Mouse (Mus musculus): ENCODE measurements at regions not wholly inside any gene's neighbourhood (a gene's known extent, or its start where the extent isn't known, plus 50 kb on each side); places are given as distances from the start of the nearest gene placed in this dataset.

DNA sequence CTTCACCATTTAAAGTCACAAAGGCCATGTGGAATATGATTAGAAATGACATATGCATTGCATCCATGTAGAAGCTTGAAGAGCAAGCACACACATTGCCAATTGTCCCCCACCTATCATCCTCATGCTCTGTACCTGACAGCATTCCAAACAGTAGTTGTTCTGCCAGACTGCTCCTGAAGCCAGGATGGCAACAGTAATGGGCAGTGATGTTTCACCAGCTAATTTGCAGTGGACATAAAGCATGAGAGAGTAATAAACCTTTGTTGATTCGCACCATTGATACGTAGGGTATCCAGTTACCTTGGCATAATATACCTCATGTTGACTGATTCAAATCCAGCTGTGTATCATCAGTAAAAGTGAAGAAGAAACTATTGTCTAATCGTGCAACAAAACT is 606.5 kb upstream of the Celf2 start:
- in situ Hi-C loops (cut with MboI, MseI), result no loop called here

DNA sequence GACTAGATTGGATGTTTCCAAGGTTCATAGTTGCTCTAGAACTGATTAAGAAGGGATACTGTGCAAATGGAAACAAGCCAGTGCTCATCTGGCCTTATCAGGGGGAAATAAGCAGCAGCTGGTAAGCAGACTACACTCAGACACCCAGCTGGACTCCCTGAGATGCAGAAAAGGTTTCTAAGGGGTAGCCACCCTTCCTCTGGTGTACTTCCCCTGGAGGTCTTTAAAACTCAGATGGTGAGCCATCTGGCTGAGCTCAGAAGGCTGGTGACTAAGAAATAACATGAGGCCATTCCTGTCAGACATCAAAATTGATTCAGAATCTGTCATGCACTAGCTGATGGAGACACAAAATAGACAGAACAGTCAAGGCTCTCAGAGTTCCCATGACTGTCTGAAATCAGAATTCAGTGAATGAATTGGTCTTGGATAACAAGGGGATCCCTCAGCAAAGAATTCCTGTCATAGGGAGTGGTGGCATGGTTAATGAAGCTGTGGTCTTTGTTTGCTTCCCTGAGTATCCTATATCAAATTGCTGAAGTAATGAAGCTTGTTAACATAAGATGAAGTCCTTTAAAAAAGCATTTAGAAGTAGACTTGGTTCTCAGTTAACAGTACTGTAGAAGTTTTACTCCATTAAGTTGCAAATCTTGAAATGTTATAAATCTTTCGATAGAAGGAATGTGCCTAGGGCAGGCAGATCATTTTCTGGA is 603.2 kb upstream of the Celf2 start:
- in situ Hi-C loops (cut with MboI, MseI), result no loop called here

DNA sequence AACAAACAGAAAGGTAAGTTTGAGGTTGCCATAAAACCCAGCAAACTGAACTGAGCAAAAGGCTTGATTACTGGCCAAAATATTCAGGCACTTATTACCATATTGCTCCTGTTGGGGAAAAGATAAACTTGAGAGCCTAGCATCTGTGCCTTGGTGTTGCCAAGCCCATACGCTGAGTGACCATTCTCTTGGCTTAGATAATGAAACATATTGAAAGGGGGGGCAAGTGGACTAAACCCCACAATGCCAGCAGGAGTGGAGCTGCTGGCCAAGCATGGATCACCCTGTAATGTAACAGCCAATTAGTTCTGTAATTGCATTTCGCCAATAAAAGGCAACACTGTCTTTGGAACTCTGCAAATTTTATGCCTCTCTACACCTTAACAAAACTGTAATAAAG is 584.8 kb upstream of the Celf2 start:
- in situ Hi-C loops (cut with MboI, MseI), result no loop called here

DNA sequence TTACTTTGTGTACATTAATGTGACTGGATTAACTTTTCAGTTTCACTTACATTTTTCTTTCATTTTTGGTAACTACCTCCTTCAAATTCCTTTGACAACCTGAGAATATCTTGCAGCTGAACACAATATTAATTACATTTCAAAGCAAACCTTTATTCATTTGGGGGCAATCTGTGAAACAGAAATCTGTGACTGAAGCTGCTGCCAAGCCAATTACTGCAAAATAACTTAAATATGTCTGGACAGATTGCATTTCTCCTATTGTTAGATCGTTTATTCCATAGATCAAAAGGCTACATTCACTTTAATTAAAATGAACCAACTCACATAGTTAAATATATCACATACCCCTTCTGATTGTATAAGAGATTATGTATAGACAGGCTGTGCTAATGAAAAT is 558.5 kb upstream of the Celf2 start:
- in situ Hi-C loops (cut with MboI, MseI), result no loop called here

DNA sequence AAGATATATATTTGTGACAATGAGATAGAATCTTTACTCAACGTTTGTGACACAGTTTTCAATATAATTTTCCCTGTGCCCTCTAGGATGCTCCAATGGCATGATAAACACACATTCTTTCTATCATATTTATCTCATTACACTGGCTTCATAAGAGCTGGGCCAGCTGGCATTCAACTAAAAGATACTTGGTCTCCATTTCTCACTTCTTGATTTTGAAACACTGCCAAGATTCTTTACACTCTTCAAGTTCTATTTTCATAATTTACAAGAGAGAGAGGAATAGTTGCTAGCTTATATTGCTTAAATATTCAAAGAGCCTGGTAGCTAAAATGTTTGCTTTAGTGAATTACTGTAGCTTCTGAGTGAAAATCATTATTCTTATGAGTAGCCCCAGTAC is 552.3 kb upstream of the Celf2 start:
- in situ Hi-C loops (cut with MboI, MseI), result no loop called here

DNA sequence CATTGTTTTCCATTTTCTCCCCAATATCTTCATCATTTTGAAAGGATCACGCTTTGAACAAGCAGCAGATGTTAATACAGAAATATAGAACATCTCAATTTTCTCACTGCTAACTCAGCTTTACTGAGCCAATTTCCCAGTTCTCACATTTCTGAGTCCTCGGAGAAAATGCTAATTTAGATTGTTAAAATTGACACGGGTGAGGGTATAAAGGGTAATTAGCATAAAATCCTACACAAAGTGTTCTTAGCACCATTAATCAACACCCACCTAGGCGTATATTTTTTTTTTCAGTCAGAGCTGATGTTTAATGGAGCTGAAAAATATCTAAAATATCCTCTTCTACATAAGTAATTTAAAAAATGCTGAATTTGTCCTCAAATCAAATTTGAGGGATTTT is 519.8 kb upstream of the Celf2 start:
- in situ Hi-C loops (cut with MboI, MseI), result loop anchor here in 1 of 2 experiments (25.0 kb wide), 1 partner anchor 1683 kb away; no protein-coding TSS in a partner anchor

DNA sequence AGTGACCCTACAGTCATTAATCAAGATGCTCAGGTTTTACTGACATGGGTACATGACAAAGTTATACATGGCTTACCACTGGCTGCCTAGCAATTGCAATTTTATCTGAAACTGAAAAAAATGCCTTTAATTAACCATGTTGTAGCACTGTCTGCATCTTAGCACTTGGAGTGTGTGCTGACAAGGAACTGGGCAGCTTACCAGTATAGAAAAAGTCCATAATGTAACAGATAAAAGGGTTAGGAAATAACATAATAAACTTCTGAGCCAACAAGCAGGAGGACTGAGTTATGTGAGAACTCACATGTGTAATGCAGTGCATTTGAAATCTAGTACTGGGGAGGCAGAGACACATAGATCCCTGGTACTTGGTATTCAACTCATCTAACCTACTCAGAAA is 518.2 kb upstream of the Celf2 start:
- in situ Hi-C loops (cut with MboI, MseI), result loop anchor here in 1 of 2 experiments (25.0 kb wide), 1 partner anchor 1685 kb away; no protein-coding TSS in a partner anchor

DNA sequence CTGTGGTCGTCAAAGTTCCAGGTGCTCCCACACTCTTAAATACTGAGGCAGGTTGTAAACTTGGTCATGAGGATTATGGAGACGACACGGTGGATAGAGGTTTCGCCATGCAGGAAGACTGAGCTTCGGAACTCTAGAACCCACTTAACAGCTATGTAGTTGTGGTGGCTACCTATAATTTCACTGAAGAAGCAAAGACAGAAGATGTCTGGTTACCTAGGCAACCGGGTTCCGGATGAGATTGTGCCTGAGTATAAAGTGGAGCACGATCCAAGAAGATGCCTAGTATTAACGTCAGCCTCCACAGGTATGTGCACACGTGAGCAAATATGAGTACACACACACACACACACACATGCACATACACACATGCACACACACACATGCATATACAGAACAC is 517.3 kb upstream of the Celf2 start:
- in situ Hi-C loops (cut with MboI, MseI), result loop anchor here in 1 of 2 experiments (25.0 kb wide), 1 partner anchor 1686 kb away; no protein-coding TSS in a partner anchor

DNA sequence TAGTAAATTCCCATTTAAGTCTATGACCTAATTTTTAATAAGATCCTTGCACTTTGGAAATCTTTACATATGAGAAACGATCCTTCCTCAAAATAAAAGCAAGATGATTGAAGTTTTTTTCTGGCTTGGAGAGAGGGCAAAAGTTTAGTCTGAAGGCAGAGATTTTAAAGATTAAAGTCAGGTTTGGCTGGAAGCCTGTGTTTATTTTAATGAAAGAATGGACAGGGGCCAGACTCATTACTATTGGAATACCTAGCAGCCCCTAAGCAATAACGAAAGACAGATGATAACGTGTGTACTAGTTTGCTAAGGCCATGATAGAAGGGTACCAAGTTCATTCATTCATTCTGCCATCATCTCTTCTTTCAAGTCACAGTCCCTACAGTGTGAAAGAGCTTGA is 513.3 kb upstream of the Celf2 start:
- in situ Hi-C loops (cut with MboI, MseI), result no loop called here

DNA sequence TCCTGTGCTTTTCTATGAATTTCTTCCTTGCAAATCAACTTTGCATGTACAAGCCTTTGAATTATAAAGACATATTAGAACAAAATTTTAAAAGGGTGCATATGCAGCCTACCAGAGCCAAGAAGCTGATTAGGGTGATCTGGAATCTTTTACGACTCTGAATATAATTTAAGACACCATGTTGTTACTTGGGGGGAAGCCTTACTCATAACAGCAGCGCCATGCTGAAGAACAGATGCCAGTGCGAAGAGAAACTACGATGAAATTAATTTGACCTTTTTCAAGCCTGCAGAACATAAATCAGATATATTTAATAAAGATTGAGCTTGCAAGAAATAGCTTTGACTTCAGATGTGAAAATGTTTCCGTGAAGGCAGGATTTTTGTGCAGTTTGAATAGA is 512.7 kb upstream of the Celf2 start:
- in situ Hi-C loops (cut with MboI, MseI), result no loop called here

DNA sequence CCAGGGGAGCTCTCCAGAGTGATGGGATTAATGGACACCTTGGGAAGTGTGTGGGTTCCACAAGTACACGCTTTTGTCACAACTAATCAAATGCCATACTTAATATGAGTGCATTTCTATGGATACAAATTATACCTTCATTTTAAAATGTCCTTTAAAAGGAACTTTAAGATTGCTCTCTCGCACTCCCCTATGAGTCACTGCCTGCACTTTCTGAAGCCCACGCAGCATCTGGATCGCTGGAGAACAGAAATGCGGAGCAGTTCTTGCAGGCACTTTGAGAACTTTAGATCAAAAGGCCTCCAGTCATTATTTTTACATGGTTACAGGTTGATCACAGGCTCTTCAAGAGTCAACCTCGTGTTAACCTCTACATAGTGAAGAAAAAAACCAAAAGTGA is 503.5 kb upstream of the Celf2 start:
- in situ Hi-C loops (cut with MboI, MseI), result no loop called here

DNA sequence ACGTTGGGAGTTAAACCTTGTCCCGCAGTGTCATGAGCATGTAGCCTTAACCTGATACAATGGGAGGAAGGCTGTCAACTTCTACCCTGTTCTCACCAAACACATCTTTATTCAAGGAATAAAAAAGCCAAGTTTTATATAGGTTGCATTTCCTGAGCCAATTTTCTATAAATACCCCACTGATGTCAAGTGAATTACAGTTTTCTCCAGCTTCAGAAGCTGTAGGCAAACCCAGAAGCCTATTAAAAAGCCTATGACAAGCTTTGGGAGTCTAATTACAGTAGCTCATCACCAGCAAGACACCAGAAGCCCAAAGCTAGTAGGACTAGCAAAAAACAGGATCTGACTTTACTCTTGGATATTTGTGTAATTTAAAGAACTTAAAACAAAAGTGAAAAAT is 490.1 kb upstream of the Celf2 start:
- in situ Hi-C loops (cut with MboI, MseI), result no loop called here

DNA sequence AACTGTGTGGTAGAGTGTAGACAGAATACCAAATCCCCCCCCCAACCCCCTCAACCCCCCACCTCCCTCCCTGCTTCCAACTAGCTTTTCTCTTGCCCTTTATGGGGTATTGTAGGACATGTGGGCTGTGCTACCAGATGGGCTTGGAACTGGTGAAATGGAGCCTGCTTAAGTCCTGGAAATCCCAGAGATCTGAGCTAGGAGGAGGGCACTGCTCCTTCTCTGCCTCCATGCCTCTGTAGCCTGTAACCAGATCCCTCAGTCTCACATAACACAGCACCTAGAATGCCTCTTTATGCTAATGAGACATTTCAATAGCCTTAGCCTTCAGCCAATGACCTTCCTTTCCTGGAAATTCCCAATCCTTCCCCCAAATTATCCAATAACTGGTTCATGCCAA is 465.1 kb upstream of the Celf2 start:
- in situ Hi-C loops (cut with MboI, MseI), result no loop called here

DNA sequence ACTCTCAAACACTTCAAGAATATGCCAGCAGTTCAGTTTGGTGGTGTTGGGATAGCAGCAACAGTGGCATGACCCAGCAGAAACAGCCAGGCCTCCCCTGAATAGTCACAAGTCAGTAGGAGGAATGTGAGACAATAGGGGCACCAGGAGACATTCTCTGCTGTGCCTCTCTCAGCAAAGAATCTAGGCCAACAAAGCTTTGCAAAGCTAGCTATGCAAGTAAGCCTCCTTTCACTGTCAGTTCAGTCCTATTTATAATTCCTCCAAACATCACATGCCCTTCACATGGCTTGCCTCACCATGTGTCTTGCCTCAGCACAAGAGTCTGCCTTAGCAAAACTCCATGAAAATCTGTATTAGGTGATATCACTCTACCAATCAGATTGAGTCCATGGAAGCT is 454.1 kb upstream of the Celf2 start:
- in situ Hi-C loops (cut with MboI, MseI), result no loop called here

DNA sequence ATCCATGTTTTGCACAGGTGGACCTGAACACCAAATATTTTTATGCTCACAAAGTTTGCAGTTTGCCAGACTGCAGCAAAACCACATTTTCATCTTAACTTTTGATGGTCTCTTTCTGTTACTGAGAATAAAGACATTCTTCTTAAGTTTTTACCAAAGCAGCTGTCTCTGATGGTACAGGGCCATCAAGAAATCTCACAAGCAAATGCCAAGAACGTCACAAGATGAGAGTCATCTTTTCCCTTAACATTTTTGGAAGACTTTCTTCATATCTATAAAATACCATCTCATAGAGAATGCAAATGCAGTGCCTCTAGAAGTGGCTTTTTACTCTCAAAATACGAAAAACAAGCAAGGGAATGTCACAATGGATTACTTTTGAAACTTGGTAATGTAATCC is 444.8 kb upstream of the Celf2 start:
- in situ Hi-C loops (cut with MboI, MseI), result no loop called here

DNA sequence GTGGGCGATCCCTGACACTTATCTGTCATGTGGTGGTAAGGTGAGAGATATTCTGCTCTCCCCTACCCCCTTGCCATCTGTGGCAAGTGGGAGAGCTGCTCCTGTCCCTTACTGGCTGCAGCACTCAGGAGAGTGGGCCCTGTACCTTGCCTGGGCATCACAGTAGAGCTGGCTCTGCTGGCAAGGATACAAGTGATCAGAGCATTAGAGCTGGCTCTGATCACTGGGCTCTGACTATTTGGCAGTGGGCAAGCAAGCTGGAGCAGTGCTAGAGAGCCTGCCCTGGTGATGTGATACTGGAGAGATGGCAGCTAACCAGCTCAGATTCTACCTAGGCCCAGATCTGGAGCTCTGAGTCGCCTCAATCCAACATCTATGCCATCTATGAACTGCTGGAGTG is 443.5 kb upstream of the Celf2 start:
- in situ Hi-C loops (cut with MboI, MseI), result no loop called here

DNA sequence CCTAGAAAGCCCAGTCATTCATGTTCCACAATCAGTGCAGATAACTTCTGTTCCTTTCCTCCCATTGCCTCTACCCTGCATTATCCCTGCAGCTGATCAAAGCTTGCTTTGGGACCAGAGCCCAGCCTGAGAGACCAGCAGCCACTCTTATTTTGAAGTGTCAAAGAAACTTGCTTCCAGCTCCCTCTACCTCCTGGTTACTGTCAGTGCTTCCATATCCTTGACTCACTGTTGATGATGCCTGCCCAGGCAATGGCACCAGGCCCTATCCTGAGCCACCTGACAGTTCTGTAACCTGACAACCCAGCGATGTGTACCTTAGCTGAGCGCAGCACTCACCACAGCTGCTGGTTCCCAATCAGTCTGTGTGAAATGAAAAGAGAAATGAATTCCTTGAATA is 435.6 kb upstream of the Celf2 start:
- in situ Hi-C loops (cut with MboI, MseI), result loop anchor here in 1 of 2 experiments (5.0 kb wide), 1 partner anchor 872 kb away; no protein-coding TSS in a partner anchor

DNA sequence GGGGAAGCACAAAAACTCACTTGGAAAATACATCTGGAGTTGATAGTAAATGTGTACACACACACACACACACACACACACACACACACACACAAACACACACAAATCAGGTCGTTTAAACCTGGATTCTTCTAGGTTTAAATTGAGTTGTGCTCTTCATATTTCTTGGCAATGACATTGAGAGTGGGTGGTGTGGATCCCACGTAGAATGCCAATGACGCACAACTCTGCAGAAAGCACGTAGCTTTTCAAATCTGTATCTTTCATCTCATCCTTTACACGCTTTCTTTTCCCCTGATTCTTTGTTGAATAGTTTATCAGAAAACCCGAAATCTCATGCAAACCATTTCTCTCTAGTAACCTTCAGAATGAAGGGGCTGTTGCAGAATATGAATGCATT is 424.3 kb upstream of the Celf2 start:
- in situ Hi-C loops (cut with MboI, MseI), result loop anchor here in 1 of 2 experiments (5.0 kb wide), 1 partner anchor 41 kb away; no protein-coding TSS in a partner anchor

DNA sequence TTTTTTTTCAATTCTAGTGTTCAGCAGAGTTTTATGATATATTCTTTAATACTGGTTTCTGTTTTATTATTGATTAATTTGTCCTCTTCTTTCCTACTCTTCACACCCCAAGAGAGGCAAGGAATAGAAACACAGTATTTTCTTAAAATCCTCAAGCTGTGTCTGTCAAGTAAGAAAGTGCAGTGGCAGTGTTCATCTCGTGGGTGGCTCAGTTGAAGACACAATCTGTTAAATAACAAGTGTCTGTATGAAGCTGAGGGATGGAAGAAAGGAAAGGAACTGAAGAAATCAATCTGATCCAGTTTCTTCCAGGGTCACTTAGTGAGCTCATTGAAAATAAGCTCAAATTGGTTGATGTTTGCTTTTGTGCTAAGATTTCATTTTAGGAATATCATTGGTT is 396.9 kb upstream of the Celf2 start:
- in situ Hi-C loops (cut with MboI, MseI), result no loop called here

DNA sequence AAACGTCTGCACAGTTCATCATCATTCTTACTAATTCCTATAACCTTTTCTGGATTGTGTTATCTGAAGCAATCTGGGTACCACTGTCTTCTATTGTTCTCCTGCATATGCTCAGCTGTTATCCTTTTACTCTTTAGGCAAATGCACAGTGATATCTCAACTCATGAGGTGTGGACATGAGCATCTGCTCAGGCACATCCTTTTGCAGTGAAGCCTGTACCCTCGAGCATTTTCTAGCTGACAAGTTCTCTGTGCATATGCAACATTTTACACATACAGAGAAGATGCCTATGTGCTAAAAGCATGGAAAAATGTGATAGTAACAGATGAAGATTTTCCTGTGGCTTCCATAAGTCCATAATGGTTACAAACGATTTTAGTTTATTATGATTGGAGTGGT is 384.4 kb upstream of the Celf2 start:
- in situ Hi-C loops (cut with MboI, MseI), result loop anchor here in 1 of 2 experiments (5.0 kb wide), 1 partner anchor 39 kb away; no protein-coding TSS in a partner anchor

Measured in T-helper 17 cell (primary cell).